Comparison of ENCODE assay signal across 8 mouse cellular contexts in genomic region chr10:121364306-121364705, GRCm38 (mm10). TPM values are rescaled to one million over a fixed set of nuclear protein-coding genes. Genes with fewer than 3 reads are reported as not detected.
DNase-seq lines count a peak whose midpoint lies in the region; ATAC-seq and TF ChIP-seq lines count a peak whose summit lies in the region.

No protein-coding gene starts in this region.

- H3K9ac ChIP-seq in limb, embryonic 13.5 days = peak overlapping the region; percentile 87
- H3K9ac ChIP-seq in stomach, embryonic 16.5 days (ENCODE audit: low read length) = peak overlapping the region; percentile 87

- H3K27me3 ChIP-seq in thymus, adult 2 months (ENCODE audit: control insufficient read depth, insufficient read depth, low read length) = no peaks in the 10 kb centered on the region
- no peaks in the 10 kb centered on the region for H3K27me3 ChIP-seq in limb, embryonic 13.5 days
- no peaks in the 10 kb centered on the region for H3K27me3 ChIP-seq in stomach, embryonic 16.5 days (ENCODE audit: control insufficient read depth, insufficient read depth, low read length)

- DNase-seq in cerebellum, adult 11 months = peak; percentile 42
- DNase-seq in thymus, adult 2 months = no peak
- DNase-seq in thymus, postnatal 25 days = no peak
- no peak for DNase-seq in adrenal gland, postnatal 10 days
- DNase-seq in urinary bladder, postnatal 14 days (ENCODE audit: low spot score) = no peak

- H3K9me3 ChIP-seq in limb, embryonic 13.5 days = no peaks in the 10 kb centered on the region
- no peaks in the 10 kb centered on the region for H3K9me3 ChIP-seq in stomach, embryonic 16.5 days (replicated peaks; ENCODE audit: control insufficient read depth, low read length)

- TF ChIP-seq POLR2A in thymus, adult 2 months (IDR thresholded peaks at IDR 0.05; ENCODE audit: control insufficient read depth, extremely low read depth, insufficient read depth, low read length, poor library complexity) = no peak

- no peak for TF ChIP-seq CTCF in thymus, adult 2 months (IDR thresholded peaks at IDR 0.05; ENCODE audit: borderline replicate concordance, control insufficient read depth, extremely low read depth, insufficient read depth, low read length, poor library complexity)

- H3K4me3 ChIP-seq in thymus, adult 2 months (ENCODE audit: control insufficient read depth, insufficient read depth, low read length) = peak overlapping the region; percentile 77
- H3K4me3 ChIP-seq in limb, embryonic 13.5 days = peak overlapping the region; percentile 96
- H3K4me3 ChIP-seq in stomach, embryonic 16.5 days (replicated peaks; ENCODE audit: low read length) = peak overlapping the region; percentile 93

- 16% methylated on average over 15 of the region's 15 CpGs for WGBS in thymus, adult 2 months
- WGBS in limb, embryonic 13.5 days = 23% methylated on average over 15 of the region's 15 CpGs
- 23% methylated on average over 15 of the region's 15 CpGs for WGBS in stomach, embryonic 16.5 days

- H3K4me2 ChIP-seq in limb, embryonic 13.5 days (replicated peaks) = peak overlapping the region; percentile 92
- H3K4me2 ChIP-seq in stomach, embryonic 16.5 days (ENCODE audit: low read depth, low read length) = peak overlapping the region; percentile 94

- no peaks in the 10 kb centered on the region for H3K36me3 ChIP-seq in thymus, adult 2 months (ENCODE audit: control insufficient read depth, insufficient read depth, low read length)
- peaks cover 13% of the 10 kb centered on the region; the same call in 1 of the 2 replicates for H3K36me3 ChIP-seq in limb, embryonic 13.5 days
- H3K36me3 ChIP-seq in stomach, embryonic 16.5 days (ENCODE audit: control insufficient read depth, insufficient read depth, low read length) = no peaks in the 10 kb centered on the region

- H3K4me1 ChIP-seq in thymus, adult 2 months (replicated peaks; ENCODE audit: control insufficient read depth, insufficient read depth, low read length) = peaks cover 12% of the 10 kb centered on the region
- H3K4me1 ChIP-seq in limb, embryonic 13.5 days = peaks cover 25% of the 10 kb centered on the region
- peaks cover 27% of the 10 kb centered on the region for H3K4me1 ChIP-seq in stomach, embryonic 16.5 days (ENCODE audit: control insufficient read depth, insufficient read depth, low read length)

- H3K27ac ChIP-seq in thymus, adult 2 months (ENCODE audit: control insufficient read depth, insufficient read depth, low read length) = no peak overlapping the region
- no peak overlapping the region for H3K27ac ChIP-seq in limb, embryonic 13.5 days
- H3K27ac ChIP-seq in stomach, embryonic 16.5 days (ENCODE audit: low read length) = no peak overlapping the region

- ATAC-seq in cerebellum, adult (ENCODE audit: insufficient number of reproducible peaks, low FRiP score, low TSS enrichment) = no peak
- ATAC-seq in limb, embryonic 13.5 days (ENCODE audit: low FRiP score, low read depth) = 0 out of 2 replicates have a peak, but pooled peaks have one; percentile 2
- no peak for ATAC-seq in stomach, embryonic 16.5 days (ENCODE audit: insufficient read depth, low FRiP score)

RNA-seq across cellular contexts. Expression of gene Gns, which starts 0.6 kb away (rescaled TPM):
- 72.1 and 123 TPM in 2 replicates for polyA plus RNA-seq in thymus, adult 2 months (2012; rRNA removed)
- 42.6 and 45.8 TPM in 2 replicates for polyA plus RNA-seq in limb, embryonic 13.5 days (2015; fragmentation: Nextera tagmentation; extraction: Ambion mirVana)
- 37.5 and 41.7 TPM in 2 replicates for polyA plus RNA-seq in stomach, embryonic 16.5 days (2015; fragmentation: Nextera tagmentation; extraction: Ambion mirVana)
- 100 to 1,000 TPM; 115 to 120 TPM for total RNA-seq in adrenal gland, postnatal 10 days (2021)

RNA-seq across cellular contexts. Expression of gene Tbc1d30, which starts 13.2 kb away (rescaled TPM):
- polyA plus RNA-seq in thymus, adult 2 months (2012; rRNA removed) = 0.51 and 0.68 TPM in 2 replicates
- polyA plus RNA-seq in limb, embryonic 13.5 days (2015; fragmentation: Nextera tagmentation; extraction: Ambion mirVana) = 0.64 and 1.0 TPM in 2 replicates
- polyA plus RNA-seq in stomach, embryonic 16.5 days (2015; fragmentation: Nextera tagmentation; extraction: Ambion mirVana) = 5.7 and 5.8 TPM in 2 replicates
- 1 to 10 TPM; 2.3 to 3.9 TPM for total RNA-seq in adrenal gland, postnatal 10 days (2021)
